Mouse (Mus musculus): ENCODE measurements at regions not wholly inside any gene's neighbourhood (a gene's known extent, or its start where the extent isn't known, plus 50 kb on each side); places are given as distances from the start of the nearest gene placed in this dataset.

DNA sequence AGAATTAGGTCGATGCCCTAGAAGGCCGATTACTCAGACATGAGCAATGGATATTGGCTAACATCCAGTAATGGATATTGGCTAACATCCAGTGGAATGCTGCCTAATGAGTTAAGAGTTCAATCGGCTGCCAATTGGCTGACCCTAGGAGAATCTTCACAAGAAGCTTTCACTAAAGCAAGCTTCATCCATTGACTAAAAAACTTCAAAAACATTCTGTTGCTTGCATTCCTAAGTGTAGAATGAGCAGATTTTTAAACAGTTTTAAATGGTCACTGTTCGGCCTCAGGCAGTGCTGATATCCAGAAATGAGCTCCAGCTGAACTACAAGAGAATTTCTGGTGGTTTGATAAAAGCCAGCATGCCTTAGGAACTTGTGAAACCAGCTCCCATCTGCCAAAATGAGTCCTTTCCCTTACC is 56.8 kb upstream of the Cenpe start:
- peak; percentile 20 for DNase-seq
- Histone ChIP-seq H3K4me1 (ENCODE audit: insufficient read depth) (no peaks in the 10 kb centered on the region), H3K9me3 (ENCODE audit: low read length) (no peaks in the 10 kb centered on the region), H3K36me3 (replicated peaks; ENCODE audit: insufficient read depth, low read length) (no peaks in the 10 kb centered on the region), H3K4me3 (ENCODE audit: low read depth, low read length) (no peak overlapping the region), H3K9ac (replicated peaks) (no peak overlapping the region), H3K27ac (ENCODE audit: low read depth) (no peak overlapping the region), H3K27me3 (ENCODE audit: insufficient read depth, low read length) (no peaks in the 10 kb centered on the region), H3K4me2 (ENCODE audit: low read depth, low read length) (no peak overlapping the region)
- TF ChIP-seq EP300 (IDR thresholded peaks at IDR 0.05; ENCODE audit: low read depth), result no peak
- WGBS (ENCODE audit: insufficient replicate concordance), result 55% methylated on average over 4 of the region's 4 CpGs
- peak; percentile 69 for ATAC-seq

Data from liver, postnatal 0 days (tissue).